Mouse (Mus musculus): ENCODE results near the gene Gm20547. TPM values are rescaled to one million over a fixed set of nuclear protein-coding genes. Genes with fewer than 3 reads are reported as not detected.

Gm20547 gene
- total and polyA plus RNA-seq, 2 experiments, result 0.09 TPM; not detected in 1

- no peak overlapping the region for H3K27ac ChIP-seq (replicated peaks; ENCODE audit: insufficient read depth, low read depth, low read length)
- no peaks in the 10 kb centered on the region for H3K79me2 ChIP-seq (ENCODE audit: control insufficient read depth, insufficient read depth, low read length)
- H3K4me3 ChIP-seq (ENCODE audit: insufficient read depth, low read depth, low read length), result no peak overlapping the region
- H3K27me3 ChIP-seq (ENCODE audit: control insufficient read depth, insufficient read depth, low read length), result no peaks in the 10 kb centered on the region
- H3K4me1 ChIP-seq (ENCODE audit: control insufficient read depth, insufficient read depth, low read length), result no peaks in the 10 kb centered on the region
- 47% methylated on average over 6 of the region's 6 CpGs for WGBS
- DNase-seq (ENCODE audit: extremely low read depth, low read depth, low spot score), result no peak
- no peak overlapping the region for H3K9ac ChIP-seq (ENCODE audit: low read depth, low read length)
- H3K36me3 ChIP-seq (ENCODE audit: control insufficient read depth, insufficient read depth, low read length), result no peaks in the 10 kb centered on the region
- peak; percentile 40 for TF ChIP-seq CTCF (IDR thresholded peaks at IDR 0.05; ENCODE audit: low read depth, low read length)
- no peak for TF ChIP-seq POLR2A (IDR thresholded peaks at IDR 0.05; ENCODE audit: extremely low read depth, insufficient read depth, low read length)
Observed at GRCm38 (mm10) chr17:34922939-34923338, 41.1 kb upstream of the Gm20547 start.

GRCm38 (mm10) chr17:34917188-34917587 is 35.3 kb upstream of the Gm20547 start:
- 81% methylated on average over 9 of the region's 9 CpGs for WGBS
- no peak overlapping the region for H3K9ac ChIP-seq (ENCODE audit: low read depth, low read length)
- H3K4me1 ChIP-seq (ENCODE audit: control insufficient read depth, insufficient read depth, low read length), result no peaks in the 10 kb centered on the region
- H3K4me3 ChIP-seq (ENCODE audit: insufficient read depth, low read depth, low read length), result no peak overlapping the region
- no peak overlapping the region for H3K27ac ChIP-seq (replicated peaks; ENCODE audit: insufficient read depth, low read depth, low read length)
- H3K79me2 ChIP-seq (ENCODE audit: control insufficient read depth, insufficient read depth, low read length), result no peaks in the 10 kb centered on the region
- H3K27me3 ChIP-seq (ENCODE audit: control insufficient read depth, insufficient read depth, low read length), result no peaks in the 10 kb centered on the region
- peaks cover 6% of the 10 kb centered on the region; the same call in 1 of the 2 replicates for H3K36me3 ChIP-seq (ENCODE audit: control insufficient read depth, insufficient read depth, low read length)
- no peak for TF ChIP-seq CTCF (IDR thresholded peaks at IDR 0.05; ENCODE audit: low read depth, low read length)
- no peak for TF ChIP-seq POLR2A (IDR thresholded peaks at IDR 0.05; ENCODE audit: extremely low read depth, insufficient read depth, low read length)
- DNase-seq (ENCODE audit: extremely low read depth, low read depth, low spot score), result no peak

GRCm38 (mm10) chr17:34916316-34916715 is 34.5 kb upstream of the Gm20547 start:
- WGBS, result 92% methylated on average over 5 of the region's 5 CpGs
- peaks cover 6% of the 10 kb centered on the region; the same call in 1 of the 2 replicates for H3K36me3 ChIP-seq (ENCODE audit: control insufficient read depth, insufficient read depth, low read length)
- H3K27ac ChIP-seq (replicated peaks; ENCODE audit: insufficient read depth, low read depth, low read length), result no peak overlapping the region
- H3K4me3 ChIP-seq (ENCODE audit: insufficient read depth, low read depth, low read length), result no peak overlapping the region
- H3K79me2 ChIP-seq (ENCODE audit: control insufficient read depth, insufficient read depth, low read length), result no peaks in the 10 kb centered on the region
- no peaks in the 10 kb centered on the region for H3K27me3 ChIP-seq (ENCODE audit: control insufficient read depth, insufficient read depth, low read length)
- no peak for DNase-seq (ENCODE audit: extremely low read depth, low read depth, low spot score)
- no peaks in the 10 kb centered on the region for H3K4me1 ChIP-seq (ENCODE audit: control insufficient read depth, insufficient read depth, low read length)
- TF ChIP-seq CTCF (IDR thresholded peaks at IDR 0.05; ENCODE audit: low read depth, low read length) (no peak), POLR2A (IDR thresholded peaks at IDR 0.05; ENCODE audit: extremely low read depth, insufficient read depth, low read length) (no peak)
- H3K9ac ChIP-seq (ENCODE audit: low read depth, low read length), result no peak overlapping the region

- 16% methylated on average over 11 of the region's 11 CpGs for WGBS
- peaks cover 6% of the 10 kb centered on the region; the same call in 1 of the 2 replicates for H3K36me3 ChIP-seq (ENCODE audit: control insufficient read depth, insufficient read depth, low read length)
- H3K27ac ChIP-seq (replicated peaks; ENCODE audit: insufficient read depth, low read depth, low read length), result no peak overlapping the region
- DNase-seq (ENCODE audit: extremely low read depth, low read depth, low spot score), result no peak
- no peak overlapping the region for H3K4me3 ChIP-seq (ENCODE audit: insufficient read depth, low read depth, low read length)
- no peaks in the 10 kb centered on the region for H3K79me2 ChIP-seq (ENCODE audit: control insufficient read depth, insufficient read depth, low read length)
- H3K4me1 ChIP-seq (ENCODE audit: control insufficient read depth, insufficient read depth, low read length), result no peaks in the 10 kb centered on the region
- no peaks in the 10 kb centered on the region for H3K27me3 ChIP-seq (ENCODE audit: control insufficient read depth, insufficient read depth, low read length)
- H3K9ac ChIP-seq (ENCODE audit: low read depth, low read length), result no peak overlapping the region
- TF ChIP-seq POLR2A (IDR thresholded peaks at IDR 0.05; ENCODE audit: extremely low read depth, insufficient read depth, low read length) (no peak), CTCF (IDR thresholded peaks at IDR 0.05; ENCODE audit: low read depth, low read length) (peak; percentile 67)
Observed at GRCm38 (mm10) chr17:34915410-34915831, 33.6 kb upstream of the Gm20547 start.

- no peak within 1 kb of the TSS for H3K9ac ChIP-seq (ENCODE audit: low read depth, low read length)
- no peaks in the 10 kb centered on the region for H3K27me3 ChIP-seq (ENCODE audit: control insufficient read depth, insufficient read depth, low read length)
- TF ChIP-seq CTCF (IDR thresholded peaks at IDR 0.05; ENCODE audit: low read depth, low read length) (no peak), POLR2A (IDR thresholded peaks at IDR 0.05; ENCODE audit: extremely low read depth, insufficient read depth, low read length) (no peak)
- no peak for DNase-seq (ENCODE audit: extremely low read depth, low read depth, low spot score)
- peaks cover 9% of the 10 kb centered on the region; the same call in 1 of the 2 replicates for H3K36me3 ChIP-seq (ENCODE audit: control insufficient read depth, insufficient read depth, low read length)
- H3K27ac ChIP-seq (replicated peaks; ENCODE audit: insufficient read depth, low read depth, low read length), result no peak within 1 kb of the TSS
- H3K4me1 ChIP-seq (ENCODE audit: control insufficient read depth, insufficient read depth, low read length), result no peaks in the 10 kb centered on the region
- no peaks in the 10 kb centered on the region for H3K79me2 ChIP-seq (ENCODE audit: control insufficient read depth, insufficient read depth, low read length)
- no peak within 1 kb of the TSS for H3K4me3 ChIP-seq (ENCODE audit: insufficient read depth, low read depth, low read length)
- 56% methylated on average over 18 of the region's 18 CpGs for WGBS
Observed at GRCm38 (mm10) chr17:34913930-34914665, 32.3 kb upstream of the Gm20547 start, which contains the start of gene Slc44a4. Gene Slc44a4, plus strand, starts transcription at chr17:34914466.

GRCm38 (mm10) chr17:34911945-34912351 is 30.1 kb upstream of the Gm20547 start:
- whole genome bisulfite sequencing, result 33% methylated on average over 5 of the region's 5 CpGs
- DNase-seq (ENCODE audit: extremely low read depth, low read depth, low spot score), result peak; percentile 50
- Histone ChIP-seq H3K27ac (replicated peaks; ENCODE audit: insufficient read depth, low read depth, low read length) (no peak overlapping the region), H3K4me3 (ENCODE audit: insufficient read depth, low read depth, low read length) (no peak overlapping the region), H3K79me2 (ENCODE audit: control insufficient read depth, insufficient read depth, low read length) (no peaks in the 10 kb centered on the region), H3K36me3 (ENCODE audit: control insufficient read depth, insufficient read depth, low read length) (peaks cover 19% of the 10 kb centered on the region; the same call in 1 of the 2 replicates), H3K4me1 (ENCODE audit: control insufficient read depth, insufficient read depth, low read length) (no peaks in the 10 kb centered on the region), H3K27me3 (ENCODE audit: control insufficient read depth, insufficient read depth, low read length) (no peaks in the 10 kb centered on the region), H3K9ac (ENCODE audit: low read depth, low read length) (no peak overlapping the region)
- TF ChIP-seq CTCF (IDR thresholded peaks at IDR 0.05; ENCODE audit: low read depth, low read length) (peak; percentile 97), POLR2A (IDR thresholded peaks at IDR 0.05; ENCODE audit: extremely low read depth, insufficient read depth, low read length) (no peak)
